Mouse (Mus musculus): ENCODE measurements around the gene Chil1. TPM values are rescaled to one million over a fixed set of nuclear protein-coding genes. Genes with fewer than 3 reads are reported as not detected.
A peak's percentile ranks its signal among the peaks of the same experiment; 100 is the strongest.

Chil1 gene
- total and polyA plus RNA-seq, 3 experiments = 1.7 to 6.7 (median 6.1) TPM

GRCm38 (mm10) chr1:134215751-134216628 is 34.0 kb downstream of the Chil1 start:
- Histone ChIP-seq H3K4me1 (ENCODE audit: control insufficient read depth in 1 of 2, insufficient read depth in 2 of 2) (peaks cover 23 to 44% of the 10 kb centered on the region in 2 experiments), H3K27me3 (replicated peaks) (no peaks in the 10 kb centered on the region), H3K4me2 (ENCODE audit: insufficient read depth, low read depth, poor library complexity, severe bottlenecking) (no peak overlapping the region), H3K9ac (ENCODE audit: insufficient read depth, low read depth) (no peak overlapping the region), H3K79me2 (replicated peaks; ENCODE audit: control insufficient read depth, extremely low read depth, insufficient read depth, poor library complexity, severe bottlenecking) (no peaks in the 10 kb centered on the region), H3K9me3 (replicated peaks; ENCODE audit: low read length) (no peaks in the 10 kb centered on the region), H3K36me3 (replicated peaks in 1 of 2; ENCODE audit: control insufficient read depth in 1 of 2, insufficient read depth in 1 of 2, low read length in 1 of 2) (no peaks in the 10 kb centered on the region), H3K27ac (ENCODE audit: insufficient read depth, low read depth) (no peak overlapping the region), H3K4me3 (replicated peaks in 1 of 3; ENCODE audit: low read depth in 2 of 3, low read length in 2 of 3, poor library complexity in 1 of 3) (no peak overlapping the region)
- DNase-seq (ENCODE audit: extremely low read depth) = no peak
- in situ Hi-C loops (cut with MboI; ENCODE audit: low pct_ligation_motif_present, low pct_unique_long_range_greater_than_20kb, low sequenced_read_pairs) (no loop called here), dilution Hi-C loops (cut with MboI; ENCODE audit: extremely low pct_ligation_motif_present, extremely low pct_unique_long_range_greater_than_20kb, low sequenced_read_pairs) (no loop called here)
- TF ChIP-seq SMC3 (IDR thresholded peaks at IDR 0.05; ENCODE audit: low read depth, low read length) (no peak), BHLHE40 (IDR thresholded peaks at IDR 0.05; ENCODE audit: low read depth, low read length) (no peak), USF1 (IDR thresholded peaks at IDR 0.05; ENCODE audit: low read depth, low read length) (no peak), GABPA (IDR thresholded peaks at IDR 0.05; ENCODE audit: insufficient replicate concordance, low read depth, low read length) (no peak), ETS1 (conservative IDR thresholded peaks at IDR 0.05; ENCODE audit: low read depth, low read length) (no peak), ZNF384 (IDR thresholded peaks at IDR 0.05; ENCODE audit: low read depth, low read length) (no peak), ZKSCAN1 (IDR thresholded peaks at IDR 0.05; ENCODE audit: borderline replicate concordance, low read depth, low read length) (no peak), USF2 (conservative IDR thresholded peaks at IDR 0.05; ENCODE audit: low read depth, low read length) (no peak), E2F4 (IDR thresholded peaks at IDR 0.05; ENCODE audit: insufficient replicate concordance, low read depth, low read length) (no peak), RCOR1 (conservative IDR thresholded peaks at IDR 0.05; ENCODE audit: low read depth, low read length) (no peak), CHD1 (IDR thresholded peaks at IDR 0.05; ENCODE audit: low read depth, low read length) (no peak)

GRCm38 (mm10) chr1:134216629-134216971 is 34.6 kb downstream of the Chil1 start:
- H3K27me3 ChIP-seq (replicated peaks) = no peaks in the 10 kb centered on the region
- H3K9ac ChIP-seq (ENCODE audit: insufficient read depth, low read depth) = no peak overlapping the region
- dilution Hi-C loops (cut with MboI; ENCODE audit: extremely low pct_ligation_motif_present, extremely low pct_unique_long_range_greater_than_20kb, low sequenced_read_pairs) (no loop called here), in situ Hi-C loops (cut with MboI; ENCODE audit: low pct_ligation_motif_present, low pct_unique_long_range_greater_than_20kb, low sequenced_read_pairs) (no loop called here)
- H3K4me2 ChIP-seq (ENCODE audit: insufficient read depth, low read depth, poor library complexity, severe bottlenecking) = no peak overlapping the region
- no peaks in the 10 kb centered on the region for H3K36me3 ChIP-seq (replicated peaks in 1 of 2; ENCODE audit: control insufficient read depth in 1 of 2, insufficient read depth in 1 of 2, low read length in 1 of 2)
- no peak for DNase-seq (ENCODE audit: extremely low read depth)
- no peak overlapping the region for H3K4me3 ChIP-seq (replicated peaks in 1 of 3; ENCODE audit: low read depth in 2 of 3, low read length in 2 of 3, poor library complexity in 1 of 3)
- H3K27ac ChIP-seq (ENCODE audit: insufficient read depth, low read depth) = no peak overlapping the region
- H3K9me3 ChIP-seq (replicated peaks; ENCODE audit: low read length) = no peaks in the 10 kb centered on the region
- H3K4me1 ChIP-seq (ENCODE audit: control insufficient read depth in 1 of 2, insufficient read depth in 2 of 2) = peaks cover 27 to 50% of the 10 kb centered on the region in 2 experiments
- H3K79me2 ChIP-seq (replicated peaks; ENCODE audit: control insufficient read depth, extremely low read depth, insufficient read depth, poor library complexity, severe bottlenecking) = no peaks in the 10 kb centered on the region
- peak in 1 of 2 experiments; percentile 39; a peak in 1 of 4 replicates for TF ChIP-seq CTCF (conservative IDR thresholded peaks at IDR 0.05 in 1 of 2, IDR thresholded peaks at IDR 0.05 in 1 of 2; ENCODE audit: low read depth in 2 of 2, low read length in 2 of 2)
- TF ChIP-seq MEF2A (IDR thresholded peaks at IDR 0.05; ENCODE audit: borderline replicate concordance, low read depth, low read length) = no peak
